Mouse (Mus musculus) hindbrain, postnatal 0 days (tissue): ENCODE results near the gene 4933434E20Rik. TPM values are rescaled to one million over a fixed set of nuclear protein-coding genes. Genes with fewer than 3 reads are reported as not detected.

ENCODE experiments used
- ATAC-seq: fragments of 200-750 bp; cut with Nextera tagmentation; 2 replicates; pipeline ENCODE4 v1.8.0; 2017; ENCODE audit warnings: mild to moderate bottlenecking, moderate TSS enrichment, moderate library complexity
- DNase-seq: peaks from one replicate; pipeline ENCODE4 v3.0.0-alpha.2; 2015; ENCODE audit warnings: low spot score
- H3K27ac ChIP-seq: fragments of 300-500 bp; sonication (generic); 2 replicates; pipeline ENCODE4 v1.5.1; 2014; ENCODE audit warnings: mild to moderate bottlenecking
- H3K27me3 ChIP-seq: fragments of 300-500 bp; sonication (generic); 2 replicates; pipeline ENCODE4 v1.6.1; 2014; ENCODE audit warnings: low read length, mixed read lengths; ENCODE audit not compliant: insufficient read depth
- H3K36me3 ChIP-seq: fragments of 300-500 bp; sonication (generic); 2 replicates; pipeline ENCODE4 v1.6.1; 2014; ENCODE audit warnings: low read length, mixed read lengths; ENCODE audit not compliant: insufficient read depth
- H3K4me1 ChIP-seq: fragments of 300-500 bp; sonication (generic); 2 replicates; pipeline ENCODE4 v1.6.1; 2014; ENCODE audit warnings: antibody characterized with exemption, low read length, mixed read lengths; ENCODE audit not compliant: insufficient read depth
- H3K4me2 ChIP-seq: fragments of 300-500 bp; sonication (generic); 2 replicates; pipeline ENCODE4 v1.6.1; 2014; ENCODE audit warnings: low read depth, mild to moderate bottlenecking, low read length, moderate library complexity, mixed read lengths
- H3K4me3 ChIP-seq: fragments of 300-500 bp; sonication (generic); 2 replicates; pipeline ENCODE4 v1.5.1; 2014; ENCODE audit warnings: low read length
- H3K9ac ChIP-seq: fragments of 300-500 bp; sonication (generic); replicated peaks from 2 replicates; pipeline ENCODE4 v1.6.1; 2014; ENCODE audit warnings: mild to moderate bottlenecking, low read length, moderate library complexity, mixed read lengths
- H3K9me3 ChIP-seq: fragments of 300-500 bp; sonication (generic); 2 replicates; pipeline ENCODE4 v1.6.1; 2016; ENCODE audit warnings: low read length, mixed read lengths
- CTCF ChIP-seq: IDR thresholded peaks from 2 replicates; pipeline ENCODE4 v1.5.1; 2016; ENCODE audit warnings: antibody characterized with exemption, control low read depth, low read depth
- WGBS: fragments of 180-500 bp; shearing (Covaris S2); extraction: QIAGEN DNeasy Blood & Tissue Kit; methylation state at CpG from one replicate; pipeline ENCODE4 v1.1.7; 2014; 5-methylcytosine and 5-hydroxymethylcytosine counted together
- polyA plus RNA-seq: library from polyadenylated mRNA; unstranded; fragments of >200 nt; fragmentation: Nextera tagmentation; extraction: Ambion mirVana; gene quantifications from 2 replicates; pipeline ENCODE4 v1.2.1, GENCODE M21; 2015
- total RNA-seq: library from RNA; depleted of rRNA; stranded (reverse); fragments of >200 nt; gene quantifications from 2 replicates; pipeline ENCODE4 v1.2.3, GENCODE M21; 2014

The 4933434E20Rik gene
- total and polyA plus RNA-seq, 2 experiments from 2014 or later, result 110 to 228 TPM

DNA sequence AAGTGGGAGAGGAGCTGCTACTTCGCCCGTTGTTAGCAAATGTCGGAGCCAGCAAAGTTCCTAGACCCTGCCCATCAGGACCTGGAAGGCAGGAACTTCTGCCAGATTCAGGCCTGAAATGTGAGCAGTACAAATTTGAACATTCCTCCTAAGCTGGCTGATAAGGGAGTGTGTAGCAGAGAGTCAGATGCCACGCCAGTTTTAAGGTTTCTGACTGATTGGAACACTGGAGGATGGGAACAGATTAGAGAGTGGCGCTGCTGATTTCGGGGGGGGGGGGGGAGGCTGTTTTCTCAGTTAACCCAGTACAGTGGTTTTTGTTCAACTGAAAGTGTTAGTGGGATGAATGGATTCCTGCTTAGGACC, 29.0 kb downstream of the 4933434E20Rik start:
- H3K9ac ChIP-seq, result peak overlapping the region; percentile 90
- peak overlapping the region; percentile 84 for H3K4me2 ChIP-seq
- H3K9me3 ChIP-seq, result no peaks in the 10 kb centered on the region
- H3K4me1 ChIP-seq, result peaks cover 5% of the 10 kb centered on the region
- no peak for ATAC-seq
- H3K27me3 ChIP-seq, result no peaks in the 10 kb centered on the region
- TF ChIP-seq CTCF, result no peak
- H3K4me3 ChIP-seq, result peak overlapping the region; percentile 92
- peak overlapping the region; percentile 96 for H3K27ac ChIP-seq
- 4% methylated on average over 6 of the region's 6 CpGs for WGBS
- H3K36me3 ChIP-seq, result no peaks in the 10 kb centered on the region
- no peak for DNase-seq

DNA sequence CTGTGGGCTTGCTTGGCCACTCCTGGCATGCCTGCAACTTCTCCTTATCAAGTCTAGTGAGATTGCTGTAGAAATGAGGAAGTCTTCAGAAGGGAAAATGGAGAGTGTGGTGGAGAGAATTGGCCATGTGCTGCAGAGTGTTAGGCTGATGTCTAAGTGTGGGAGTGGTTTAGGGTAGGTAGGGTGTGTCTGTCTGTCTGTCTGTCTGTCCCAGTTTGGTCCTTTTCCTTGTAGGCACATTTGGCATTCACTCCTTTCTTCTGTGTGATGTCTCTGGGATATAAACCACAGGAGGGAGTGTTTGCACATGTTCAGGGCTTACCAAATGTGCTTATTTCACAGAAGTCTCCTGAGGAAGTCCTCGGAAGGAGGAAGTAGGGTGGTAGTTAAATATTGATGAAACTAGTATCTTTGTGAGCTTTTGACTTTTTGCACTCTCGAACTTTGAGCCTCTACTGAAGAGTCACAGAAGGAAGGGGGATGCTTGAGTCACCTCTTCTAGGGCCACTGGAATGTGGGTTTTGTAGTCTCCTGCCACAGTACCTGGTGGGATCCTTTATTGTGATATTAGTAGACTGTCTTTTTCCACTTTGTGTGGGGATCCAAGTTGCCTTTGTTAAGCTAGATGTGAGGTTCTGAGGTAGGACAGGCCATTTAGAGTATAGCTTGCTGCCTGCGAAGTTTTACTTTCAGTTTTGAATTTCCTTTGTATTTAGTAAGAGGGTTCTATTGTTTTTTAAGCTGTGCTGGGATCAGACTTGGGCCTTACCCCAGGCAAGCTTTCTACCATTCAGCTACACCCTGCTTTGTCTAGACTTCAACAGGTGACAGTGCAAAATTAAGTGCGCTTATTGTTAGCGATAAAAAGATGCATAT, 30.2 kb downstream of the 4933434E20Rik start:
- Histone ChIP-seq H3K4me1 (peaks cover 5% of the 10 kb centered on the region), H3K27me3 (no peaks in the 10 kb centered on the region), H3K9me3 (no peaks in the 10 kb centered on the region), H3K4me2 (peak overlapping the region; percentile 84), H3K36me3 (no peaks in the 10 kb centered on the region), H3K9ac (no peak overlapping the region), H3K27ac (no peak overlapping the region), H3K4me3 (0 out of 2 replicates have a peak overlapping the region, but pooled peaks have one; percentile 92)
- DNase-seq (no peak), ATAC-seq (no peak)
- WGBS, result 83% methylated on average over 5 of the region's 5 CpGs
- TF ChIP-seq CTCF, result no peak

DNA sequence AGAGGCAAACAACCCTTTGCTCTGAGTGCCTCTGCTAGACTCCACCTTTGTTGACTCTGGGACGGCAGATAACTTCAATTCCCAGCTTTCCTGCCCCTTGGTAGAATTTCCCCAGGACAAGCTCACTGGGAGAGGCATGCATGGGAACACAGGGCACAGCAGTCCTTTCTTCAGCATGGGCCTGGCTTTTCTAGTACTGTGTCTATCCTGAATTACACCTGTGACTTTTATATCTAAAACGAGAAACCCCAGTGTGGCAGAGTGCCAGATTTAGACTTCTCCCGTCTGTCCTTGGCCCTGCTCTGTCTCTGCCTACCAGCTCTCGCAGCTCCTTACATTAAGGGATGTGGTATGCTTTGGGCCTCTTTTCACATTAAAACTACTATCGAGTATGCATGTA, 31.6 kb downstream of the 4933434E20Rik start:
- no peak overlapping the region for H3K27ac ChIP-seq
- DNase-seq, result no peak
- no peak for ATAC-seq
- WGBS, result 44% methylated on average over 5 of the region's 5 CpGs
- peaks cover 5% of the 10 kb centered on the region for H3K4me1 ChIP-seq
- H3K9ac ChIP-seq, result no peak overlapping the region
- no peak for TF ChIP-seq CTCF
- peaks cover 13% of the 10 kb centered on the region; the same call in 1 of the 2 replicates for H3K36me3 ChIP-seq
- peak overlapping the region; percentile 14; the same call in 1 of the 2 replicates for H3K4me2 ChIP-seq
- H3K4me3 ChIP-seq, result no peak overlapping the region
- H3K27me3 ChIP-seq, result no peaks in the 10 kb centered on the region
- no peaks in the 10 kb centered on the region for H3K9me3 ChIP-seq

DNA sequence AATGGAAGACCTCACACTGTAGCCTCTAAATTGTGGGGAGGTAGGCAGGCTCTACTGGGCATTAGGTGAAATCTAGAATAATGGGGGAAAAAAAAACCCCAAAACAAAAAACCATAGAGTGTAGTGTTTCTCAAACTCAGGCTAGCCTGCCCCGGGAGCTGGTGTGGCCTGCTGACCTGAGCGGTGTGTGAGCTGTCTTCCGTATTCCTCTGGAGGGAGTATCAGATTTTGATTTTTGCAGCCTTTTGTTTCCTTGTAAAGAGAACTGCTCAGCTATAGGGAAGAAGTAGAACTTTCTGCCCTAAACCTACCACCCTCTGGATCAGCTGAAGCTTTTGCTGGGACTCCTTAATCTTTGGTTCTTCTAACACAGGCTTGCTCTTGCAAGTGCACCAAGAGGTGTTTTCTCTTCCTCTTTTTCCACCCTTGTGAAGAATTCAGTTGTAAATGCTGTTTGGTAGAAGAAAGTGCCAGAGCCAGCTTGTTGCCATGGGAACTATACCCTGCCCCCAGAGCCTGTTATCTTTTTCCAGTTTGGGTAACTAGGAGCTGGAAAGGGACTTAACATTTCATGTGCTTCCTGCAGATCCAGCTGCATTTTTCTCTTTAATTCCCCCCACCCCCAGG, 32.4 kb downstream of the 4933434E20Rik start:
- H3K9ac ChIP-seq, result no peak overlapping the region
- DNase-seq (no peak), ATAC-seq (no peak)
- H3K36me3 ChIP-seq, result peaks cover 21% of the 10 kb centered on the region; the same call in 1 of the 2 replicates
- H3K4me1 ChIP-seq, result peaks cover 5% of the 10 kb centered on the region
- H3K27ac ChIP-seq, result peak overlapping the region; percentile 58; the same call in 1 of the 2 replicates
- no peak overlapping the region for H3K4me3 ChIP-seq
- no peaks in the 10 kb centered on the region for H3K27me3 ChIP-seq
- 47% methylated on average over 3 of the region's 3 CpGs for WGBS
- no peak for TF ChIP-seq CTCF
- no peaks in the 10 kb centered on the region for H3K9me3 ChIP-seq
- H3K4me2 ChIP-seq, result peak overlapping the region; percentile 14; the same call in 1 of the 2 replicates

DNA sequence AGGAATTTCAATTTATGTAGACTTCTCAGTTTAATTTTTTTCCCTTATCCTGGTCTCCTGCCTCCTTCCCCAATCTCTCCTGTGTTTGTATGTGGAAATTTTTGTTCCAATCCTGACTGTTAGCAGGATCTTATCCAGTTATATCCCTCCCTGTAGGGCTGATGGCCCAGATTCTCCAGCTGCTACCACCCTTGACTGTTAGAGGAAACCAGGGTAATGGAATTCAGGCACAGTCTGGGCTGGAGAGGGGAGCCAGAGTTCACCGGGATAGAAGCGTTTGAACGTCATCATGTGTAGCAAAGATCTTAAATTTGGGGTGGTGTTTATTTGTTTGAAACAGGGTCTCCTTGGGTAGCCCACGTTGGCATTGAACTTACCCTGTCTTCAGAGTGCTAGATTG, 33.4 kb downstream of the 4933434E20Rik start:
- Histone ChIP-seq H3K9me3 (no peaks in the 10 kb centered on the region), H3K4me1 (peaks cover 5% of the 10 kb centered on the region)
- WGBS, result 66% methylated on average over 4 of the region's 4 CpGs

DNA sequence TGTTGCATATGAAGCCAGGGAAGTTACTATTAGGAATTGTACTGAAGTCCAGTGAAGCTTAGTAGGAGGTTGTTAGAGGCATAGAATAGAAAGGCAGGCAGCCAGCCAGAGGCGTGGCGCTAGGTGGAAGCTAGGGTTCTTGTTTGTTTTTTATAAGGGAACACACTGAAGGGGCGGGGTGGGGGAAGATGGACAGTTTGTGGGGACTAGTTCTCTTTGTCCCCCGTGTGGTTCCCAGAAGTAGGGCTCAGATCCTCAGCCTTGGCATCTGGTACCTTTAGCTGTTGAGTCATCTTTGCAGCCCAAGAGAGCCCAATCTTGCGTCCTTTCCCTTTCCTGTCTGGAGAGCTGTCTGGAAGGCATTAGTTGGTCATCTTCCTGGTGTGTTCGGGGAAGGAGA, 33.8 kb downstream of the 4933434E20Rik start:
- no peaks in the 10 kb centered on the region for H3K9me3 ChIP-seq
- H3K4me3 ChIP-seq, result no peak overlapping the region
- ATAC-seq (no peak), DNase-seq (no peak)
- TF ChIP-seq CTCF, result no peak
- no peaks in the 10 kb centered on the region for H3K27me3 ChIP-seq
- H3K4me2 ChIP-seq, result no peak overlapping the region
- 80% methylated on average over 6 of the region's 6 CpGs for WGBS
- H3K9ac ChIP-seq, result no peak overlapping the region
- H3K36me3 ChIP-seq, result peaks cover 35% of the 10 kb centered on the region
- peaks cover 5% of the 10 kb centered on the region for H3K4me1 ChIP-seq
- no peak overlapping the region for H3K27ac ChIP-seq

More for the DNA sequence above, 33.4 kb downstream of the 4933434E20Rik start:
- H3K4me2 ChIP-seq, result no peak overlapping the region
- no peak for TF ChIP-seq CTCF
- ATAC-seq, result no peak
- H3K36me3 ChIP-seq, result peaks cover 30% of the 10 kb centered on the region; the same call in 1 of the 2 replicates
- H3K27me3 ChIP-seq, result no peaks in the 10 kb centered on the region
- peak overlapping the region; percentile 49; the same call in 1 of the 2 replicates for H3K27ac ChIP-seq
- no peak overlapping the region for H3K4me3 ChIP-seq
- no peak overlapping the region for H3K9ac ChIP-seq
- DNase-seq, result no peak
